Mouse (Mus musculus) testis, adult 2 months (tissue): ENCODE results near the gene Dnajc1.

Source experiments
- CTCF ChIP-seq: fragments of 200-500 bp; IDR thresholded peaks from 2 replicates; pipeline ENCODE4 v1.5.1; 2012; ENCODE audit warnings: low read depth, mild to moderate bottlenecking, inconsistent platforms, low read length, moderate library complexity; ENCODE audit not compliant: control insufficient read depth, insufficient read depth, insufficient replicate concordance
- POLR2A ChIP-seq: fragments of 200-500 bp; IDR thresholded peaks from 2 replicates; pipeline ENCODE4 v1.6.1; 2012; ENCODE audit warnings: low read depth, mild to moderate bottlenecking, inconsistent platforms, low read length, moderate library complexity; ENCODE audit not compliant: control insufficient read depth

DNA sequence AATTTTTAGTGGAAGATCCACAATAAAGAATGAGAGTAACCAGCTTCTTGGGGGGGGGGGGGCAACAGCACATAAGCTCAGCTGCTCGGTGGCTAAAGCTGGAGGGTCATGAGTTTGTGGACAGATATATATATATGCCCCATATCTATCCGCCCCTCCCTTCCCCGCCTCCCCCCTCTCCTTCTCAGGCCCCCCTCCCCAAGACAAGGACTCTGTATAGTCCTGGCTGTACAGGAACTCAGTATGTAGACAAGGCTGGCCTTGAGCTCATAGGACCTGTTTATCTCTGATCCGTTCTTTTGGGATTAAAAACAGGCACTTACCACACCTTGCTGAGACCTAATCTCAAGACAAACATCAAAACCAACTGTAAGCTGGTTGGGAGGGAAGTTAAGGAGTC, 182.7 kb downstream of the Dnajc1 start:
- no peak for TF ChIP-seq CTCF
- no peak for TF ChIP-seq POLR2A
